8 mouse cellular contexts compared by ENCODE assay signal in the genomic region with DNA sequence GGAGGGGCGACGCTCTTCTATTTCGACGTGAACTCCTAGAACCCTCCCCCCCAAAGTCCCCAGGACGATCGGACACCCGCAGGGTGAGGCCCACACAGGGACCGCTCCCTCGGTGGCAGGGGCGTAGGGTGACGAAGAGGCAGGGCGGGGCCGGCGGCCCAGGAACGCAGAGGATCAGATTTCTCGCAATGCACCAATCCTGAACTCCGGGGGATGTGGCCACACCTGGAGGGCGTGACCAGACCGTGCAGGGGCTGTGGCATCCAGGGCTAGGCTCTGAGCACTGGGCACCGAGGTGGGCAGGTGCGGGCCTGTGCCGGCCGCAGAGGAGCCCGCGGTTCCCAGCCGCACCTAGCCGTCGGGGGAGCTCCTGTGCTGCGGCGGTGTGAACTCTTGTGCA. TPM values are rescaled to one million over a fixed set of nuclear protein-coding genes. Genes with fewer than 3 reads are reported as not detected.
DNase-seq lines count a peak whose midpoint lies in the region; ATAC-seq lines count a peak whose summit lies in the region.

Gene Irf6 (plus strand): TSS at position 240 of the 400 bp plus-strand sequence.

- peaks cover 17% of the 10 kb centered on the region for H3K27me3 ChIP-seq in intestine, embryonic 14.5 days (replicated peaks; ENCODE audit: control insufficient read depth, insufficient read depth, low read length)
- H3K27me3 ChIP-seq in liver, embryonic 15.5 days: peaks cover 55% of the 10 kb centered on the region
- peaks cover 60% of the 10 kb centered on the region for H3K27me3 ChIP-seq in neural tube, embryonic 13.5 days

- 2% methylated on average over 30 of the region's 30 CpGs for WGBS in intestine, embryonic 14.5 days
- WGBS in liver, embryonic 15.5 days (ENCODE audit: insufficient replicate concordance): 3% methylated on average over 30 of the region's 30 CpGs
- 1% methylated on average over 30 of the region's 30 CpGs for WGBS in neural tube, embryonic 13.5 days

- H3K27ac ChIP-seq in intestine, embryonic 14.5 days (ENCODE audit: low read depth): no peak within 1 kb of the TSS; the same call in 1 of the 2 replicates
- H3K27ac ChIP-seq in liver, embryonic 15.5 days (replicated peaks): no peak within 1 kb of the TSS
- no peak within 1 kb of the TSS for H3K27ac ChIP-seq in neural tube, embryonic 13.5 days (replicated peaks)

- H3K36me3 ChIP-seq in intestine, embryonic 14.5 days (ENCODE audit: control insufficient read depth, insufficient read depth, low read length): no peaks in the 10 kb centered on the region
- no peaks in the 10 kb centered on the region for H3K36me3 ChIP-seq in liver, embryonic 15.5 days (replicated peaks)
- no peaks in the 10 kb centered on the region for H3K36me3 ChIP-seq in neural tube, embryonic 13.5 days

- peak within 1 kb of the TSS; percentile 31 for H3K9ac ChIP-seq in intestine, embryonic 14.5 days (ENCODE audit: low read length)
- H3K9ac ChIP-seq in liver, embryonic 15.5 days: peak within 1 kb of the TSS; percentile 21; the same call in 1 of the 2 replicates
- H3K9ac ChIP-seq in neural tube, embryonic 13.5 days: 0 out of 2 replicates have a peak within 1 kb of the TSS, but pooled peaks have one; percentile 34

- peaks cover 12% of the 10 kb centered on the region for H3K4me1 ChIP-seq in intestine, embryonic 14.5 days (replicated peaks; ENCODE audit: control insufficient read depth, insufficient read depth, low read length)
- peaks cover 28% of the 10 kb centered on the region for H3K4me1 ChIP-seq in liver, embryonic 15.5 days (replicated peaks)
- H3K4me1 ChIP-seq in neural tube, embryonic 13.5 days (replicated peaks): peaks cover 13% of the 10 kb centered on the region

- DNase-seq in gastrocnemius, postnatal 10 days: peak; percentile 23
- no peak for DNase-seq in gastrocnemius, adult 8-10 months (ENCODE audit: low spot score in 2 of 2)
- peak; percentile 63 for DNase-seq in forelimb bud, embryonic 11.5 days (ENCODE audit: low read depth, low spot score)
- DNase-seq in intestine, embryonic 14.5 days (ENCODE audit: low spot score): no peak
- peak; percentile 45 for DNase-seq in urinary bladder, postnatal 10 days (ENCODE audit: low spot score)
- no peak for DNase-seq in right cerebral cortex, postnatal 25 days

- peak within 1 kb of the TSS; percentile 44 for H3K4me3 ChIP-seq in intestine, embryonic 14.5 days (ENCODE audit: low read depth, low read length)
- peak within 1 kb of the TSS; percentile 51 for H3K4me3 ChIP-seq in liver, embryonic 15.5 days (replicated peaks)
- peak within 1 kb of the TSS; percentile 27 for H3K4me3 ChIP-seq in neural tube, embryonic 13.5 days

- H3K4me2 ChIP-seq in intestine, embryonic 14.5 days (ENCODE audit: low read length): peak within 1 kb of the TSS; percentile 51
- peak within 1 kb of the TSS; percentile 60 for H3K4me2 ChIP-seq in liver, embryonic 15.5 days
- H3K4me2 ChIP-seq in neural tube, embryonic 13.5 days: peak within 1 kb of the TSS; percentile 51

- no peaks in the 10 kb centered on the region for H3K9me3 ChIP-seq in intestine, embryonic 14.5 days (ENCODE audit: control insufficient read depth, low read length)
- no peaks in the 10 kb centered on the region for H3K9me3 ChIP-seq in liver, embryonic 15.5 days (replicated peaks)
- H3K9me3 ChIP-seq in neural tube, embryonic 13.5 days: no peaks in the 10 kb centered on the region

- ATAC-seq in intestine, embryonic 14.5 days (replicated peaks; ENCODE audit: low FRiP score, low TSS enrichment, low read depth): peak; percentile 96
- ATAC-seq in liver, embryonic 15.5 days (ENCODE audit: insufficient read depth): peak; percentile 85
- ATAC-seq in neural tube, embryonic 13.5 days (ENCODE audit: low read depth): peak; percentile 53

RNA-seq across cellular contexts. Expression of gene Irf6, which starts in this region (rescaled TPM):
- total RNA-seq in gastrocnemius, postnatal 10 days (2021): 1 to 10 TPM; 2.7 to 2.8 TPM
- total RNA-seq in gastrocnemius, adult 8-10 months (2022): 1 to 10 TPM in 1 of 4 experiments, under 1 TPM in 3; 0.44 to 1.1 (median 0.63) TPM
- polyA plus RNA-seq in intestine, embryonic 14.5 days (2014; fragmentation: Nextera tagmentation; extraction: Ambion mirVana): 69.1 and 71.5 TPM in 2 replicates
- polyA plus RNA-seq in liver, embryonic 15.5 days (2015; fragmentation: Nextera tagmentation; extraction: Ambion mirVana): 2.4 and 2.6 TPM in 2 replicates
- 0.91 and 1.2 TPM in 2 replicates for polyA plus RNA-seq in neural tube, embryonic 13.5 days (2015; fragmentation: Nextera tagmentation; extraction: Ambion mirVana)

Comparison
In these comparisons a context has a peak if more than half of its experiments do, and no peak if none do; other contexts are left out.
1. RNA of gene Irf6 (polyA plus RNA-seq): 69.1 to 71.5 TPM in intestine, embryonic 14.5 days; 2.4 to 2.6 TPM in liver, embryonic 15.5 days and 0.91 to 1.2 TPM in neural tube, embryonic 13.5 days; every median in the first group is over 10 times any median in the second.
2. DNase-seq: peak in gastrocnemius, postnatal 10 days (single experiment), forelimb bud, embryonic 11.5 days (single experiment) and urinary bladder, postnatal 10 days (single experiment); none in gastrocnemius, adult 8-10 months (0 of 2), intestine, embryonic 14.5 days (single experiment) and right cerebral cortex, postnatal 25 days (single experiment).
3. Peak in every context shown above with its lines, with median percentiles within 50 percentile points of each other: ATAC-seq, H3K4me2 ChIP-seq, H3K4me3 ChIP-seq and H3K9ac ChIP-seq.